Mouse (Mus musculus): ENCODE results near the gene Fam19a5. TPM values are rescaled to one million over a fixed set of nuclear protein-coding genes. Genes with fewer than 3 reads are reported as not detected.

The Fam19a5 gene
- polyA plus RNA-seq, 1 experiment = 0.11 TPM

GRCm38 (mm10) chr15:87666041-87666750 is 122.1 kb downstream of the Fam19a5 start:
- TF ChIP-seq POLR2A (IDR thresholded peaks at IDR 0.05; ENCODE audit: low read depth, low read length) (no peak), CTCF (IDR thresholded peaks at IDR 0.05; ENCODE audit: extremely low read depth, insufficient read depth, insufficient read length, insufficient replicate concordance) (no peak)
- Histone ChIP-seq H3K36me3 (ENCODE audit: control insufficient read depth, insufficient read depth, low read length) (no peaks in the 10 kb centered on the region), H3K27me3 (ENCODE audit: control insufficient read depth, insufficient read depth, low read length) (no peaks in the 10 kb centered on the region), H3K4me1 (ENCODE audit: control insufficient read depth, insufficient read depth, insufficient read length) (no peaks in the 10 kb centered on the region), H3K27ac (ENCODE audit: insufficient read depth, low read length) (no peak overlapping the region), H3K4me3 (ENCODE audit: extremely low read depth, insufficient read depth, insufficient read length) (no peak overlapping the region)
- no peak for DNase-seq (ENCODE audit: low read depth in 1 of 2, low spot score in 2 of 2)
- WGBS = 90% methylated on average over 13 of the region's 13 CpGs

GRCm38 (mm10) chr15:87667416-87667815 is 123.3 kb downstream of the Fam19a5 start:
- WGBS = 82% methylated on average over 7 of the region's 7 CpGs
- no peak overlapping the region for H3K27ac ChIP-seq (ENCODE audit: insufficient read depth, low read length)
- no peak overlapping the region for H3K4me3 ChIP-seq (ENCODE audit: extremely low read depth, insufficient read depth, insufficient read length)
- no peaks in the 10 kb centered on the region for H3K4me1 ChIP-seq (ENCODE audit: control insufficient read depth, insufficient read depth, insufficient read length)
- no peak for DNase-seq (ENCODE audit: low read depth in 1 of 2, low spot score in 2 of 2)
- TF ChIP-seq POLR2A (IDR thresholded peaks at IDR 0.05; ENCODE audit: low read depth, low read length) (no peak), CTCF (IDR thresholded peaks at IDR 0.05; ENCODE audit: extremely low read depth, insufficient read depth, insufficient read length, insufficient replicate concordance) (no peak)
- no peaks in the 10 kb centered on the region for H3K36me3 ChIP-seq (ENCODE audit: control insufficient read depth, insufficient read depth, low read length)
- no peaks in the 10 kb centered on the region for H3K27me3 ChIP-seq (ENCODE audit: control insufficient read depth, insufficient read depth, low read length)

GRCm38 (mm10) chr15:87668112-87668511 is 124.0 kb downstream of the Fam19a5 start:
- no peaks in the 10 kb centered on the region for H3K36me3 ChIP-seq (ENCODE audit: control insufficient read depth, insufficient read depth, low read length)
- no peaks in the 10 kb centered on the region for H3K4me1 ChIP-seq (ENCODE audit: control insufficient read depth, insufficient read depth, insufficient read length)
- WGBS = 78% methylated on average over 5 of the region's 5 CpGs
- TF ChIP-seq POLR2A (IDR thresholded peaks at IDR 0.05; ENCODE audit: low read depth, low read length) (no peak), CTCF (IDR thresholded peaks at IDR 0.05; ENCODE audit: extremely low read depth, insufficient read depth, insufficient read length, insufficient replicate concordance) (no peak)
- H3K4me3 ChIP-seq (ENCODE audit: extremely low read depth, insufficient read depth, insufficient read length) = no peak overlapping the region
- no peaks in the 10 kb centered on the region for H3K27me3 ChIP-seq (ENCODE audit: control insufficient read depth, insufficient read depth, low read length)
- H3K27ac ChIP-seq (ENCODE audit: insufficient read depth, low read length) = no peak overlapping the region
- DNase-seq (ENCODE audit: low read depth in 1 of 2, low spot score in 2 of 2) = no peak

- 88% methylated on average over 9 of the region's 9 CpGs for WGBS
These were observed 127.8 kb downstream of the Fam19a5 start for GRCm38 (mm10) chr15:87671929-87672328.

GRCm38 (mm10) chr15:87678711-87679110 is 134.6 kb downstream of the Fam19a5 start:
- H3K4me3 ChIP-seq (ENCODE audit: extremely low read depth, insufficient read depth, insufficient read length) = no peak overlapping the region
- DNase-seq (ENCODE audit: low read depth in 1 of 2, low spot score in 2 of 2) = no peak
- H3K27me3 ChIP-seq (ENCODE audit: control insufficient read depth, insufficient read depth, low read length) = no peaks in the 10 kb centered on the region
- H3K4me1 ChIP-seq (ENCODE audit: control insufficient read depth, insufficient read depth, insufficient read length) = no peaks in the 10 kb centered on the region
- WGBS = 79% methylated on average over 6 of the region's 6 CpGs
- TF ChIP-seq CTCF (IDR thresholded peaks at IDR 0.05; ENCODE audit: extremely low read depth, insufficient read depth, insufficient read length, insufficient replicate concordance) = no peak
- no peak for TF ChIP-seq POLR2A (IDR thresholded peaks at IDR 0.05; ENCODE audit: low read depth, low read length)
- H3K27ac ChIP-seq (ENCODE audit: insufficient read depth, low read length) = no peak overlapping the region
- H3K36me3 ChIP-seq (ENCODE audit: control insufficient read depth, insufficient read depth, low read length) = no peaks in the 10 kb centered on the region

More at GRCm38 (mm10) chr15:87671929-87672328, 127.8 kb downstream of the Fam19a5 start:
- Histone ChIP-seq H3K27me3 (ENCODE audit: control insufficient read depth, insufficient read depth, low read length) (no peaks in the 10 kb centered on the region), H3K27ac (ENCODE audit: insufficient read depth, low read length) (no peak overlapping the region), H3K36me3 (ENCODE audit: control insufficient read depth, insufficient read depth, low read length) (no peaks in the 10 kb centered on the region), H3K4me1 (ENCODE audit: control insufficient read depth, insufficient read depth, insufficient read length) (no peaks in the 10 kb centered on the region), H3K4me3 (ENCODE audit: extremely low read depth, insufficient read depth, insufficient read length) (no peak overlapping the region)
- no peak for DNase-seq (ENCODE audit: low read depth in 1 of 2, low spot score in 2 of 2)
- TF ChIP-seq POLR2A (IDR thresholded peaks at IDR 0.05; ENCODE audit: low read depth, low read length) (no peak), CTCF (IDR thresholded peaks at IDR 0.05; ENCODE audit: extremely low read depth, insufficient read depth, insufficient read length, insufficient replicate concordance) (no peak)

- Histone ChIP-seq H3K4me1 (ENCODE audit: control insufficient read depth, insufficient read depth, insufficient read length) (no peaks in the 10 kb centered on the region), H3K36me3 (ENCODE audit: control insufficient read depth, insufficient read depth, low read length) (no peaks in the 10 kb centered on the region), H3K4me3 (ENCODE audit: extremely low read depth, insufficient read depth, insufficient read length) (no peak overlapping the region), H3K27ac (ENCODE audit: insufficient read depth, low read length) (no peak overlapping the region), H3K27me3 (ENCODE audit: control insufficient read depth, insufficient read depth, low read length) (no peaks in the 10 kb centered on the region)
- 73% methylated on average over 3 of the region's 3 CpGs for WGBS
- TF ChIP-seq CTCF (IDR thresholded peaks at IDR 0.05; ENCODE audit: extremely low read depth, insufficient read depth, insufficient read length, insufficient replicate concordance) (no peak), POLR2A (IDR thresholded peaks at IDR 0.05; ENCODE audit: low read depth, low read length) (no peak)
- no peak for DNase-seq (ENCODE audit: low read depth in 1 of 2, low spot score in 2 of 2)
These were observed 138.3 kb downstream of the Fam19a5 start for GRCm38 (mm10) chr15:87682410-87682809.

- Histone ChIP-seq H3K27ac (ENCODE audit: insufficient read depth, low read length) (no peak overlapping the region), H3K27me3 (ENCODE audit: control insufficient read depth, insufficient read depth, low read length) (no peaks in the 10 kb centered on the region), H3K4me3 (ENCODE audit: extremely low read depth, insufficient read depth, insufficient read length) (no peak overlapping the region), H3K36me3 (ENCODE audit: control insufficient read depth, insufficient read depth, low read length) (no peaks in the 10 kb centered on the region), H3K4me1 (ENCODE audit: control insufficient read depth, insufficient read depth, insufficient read length) (no peaks in the 10 kb centered on the region)
- WGBS = 61% methylated on average over 10 of the region's 10 CpGs
- DNase-seq (ENCODE audit: low read depth in 1 of 2, low spot score in 2 of 2) = no peak
- TF ChIP-seq CTCF (IDR thresholded peaks at IDR 0.05; ENCODE audit: extremely low read depth, insufficient read depth, insufficient read length, insufficient replicate concordance) (no peak), POLR2A (IDR thresholded peaks at IDR 0.05; ENCODE audit: low read depth, low read length) (no peak)
These were observed 142.4 kb downstream of the Fam19a5 start for GRCm38 (mm10) chr15:87686415-87687040.
